In the genomic region with DNA sequence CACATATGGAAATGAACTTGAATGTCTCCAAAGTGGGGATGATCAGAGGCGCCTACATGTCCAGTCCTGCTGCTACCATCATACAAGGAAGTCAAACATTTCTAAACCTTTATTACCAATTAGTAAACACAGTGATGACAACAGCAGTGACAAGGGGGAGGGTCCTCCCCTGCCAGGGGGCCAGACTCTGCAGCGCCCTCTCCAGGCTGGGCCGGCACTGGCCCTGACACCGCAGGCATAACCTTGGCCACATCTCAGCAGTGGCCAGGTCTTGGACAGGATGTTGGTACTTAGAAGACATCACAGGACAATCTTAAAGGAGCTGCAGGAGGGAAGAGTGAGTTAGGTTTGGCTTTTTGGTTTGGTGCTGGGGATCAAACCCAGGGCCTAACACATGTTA, we compare ENCODE assay signal across 25 mouse cellular contexts. TPM values are rescaled to one million over a fixed set of nuclear protein-coding genes. Genes with fewer than 3 reads are reported as not detected.
DNase-seq lines count a peak whose midpoint lies in the region; ATAC-seq and TF ChIP-seq lines count a peak whose summit lies in the region.
"Had no signal": no experiment of that assay in that cellular context is flagged by ENCODE, and none has a peak within 500 bp of the region (broad histone marks: within the 10 kb centered on the region; RNA-seq: fewer than 3 reads in every experiment).

No protein-coding gene starts in this region.

- DNase-seq in hindbrain, postnatal 0 days (ENCODE audit: low spot score) = no peak
- DNase-seq in liver, embryonic 11.5 days (ENCODE audit: low spot score) = no peak
- no peak for DNase-seq in liver, postnatal 0 days
- no peak for DNase-seq in ovary, postnatal 10 days (ENCODE audit: low spot score)
- no peak for DNase-seq in c-Kit-positive CD71-positive TER-119-positive erythroid progenitor cells, embryonic 14.5 days (ENCODE audit: low spot score)
- DNase-seq: B cell, adult 2 months; cerebellum, adult 11-12 months; cerebellum, postnatal 10 days; gastrocnemius, postnatal 36 days; heart, postnatal 36 days; kidney, postnatal 36 days; lung, postnatal 4 days; thymus, adult 2 months; thymus, postnatal 4 days had no signal

- no peak for TF ChIP-seq EP300 in ES-Bruce4 (IDR thresholded peaks at IDR 0.05; ENCODE audit: insufficient read depth, low read depth, low read length)
- no peak for TF ChIP-seq EP300 in liver, postnatal 0 days (IDR thresholded peaks at IDR 0.05; ENCODE audit: low read depth)

- ATAC-seq in hindbrain, postnatal 0 days = no peak
- no peak for ATAC-seq in hindbrain, embryonic 12.5 days (ENCODE audit: low FRiP score)
- no peak for ATAC-seq in liver, embryonic 12.5 days
- no peak for ATAC-seq in liver, embryonic 11.5 days (replicated peaks; ENCODE audit: low FRiP score)
- ATAC-seq in liver, postnatal 0 days = no peak
- ATAC-seq: forebrain, embryonic 16.5 days; midbrain, embryonic 15.5 days; Patski had no signal

- peak; percentile 28; the same call in 1 of the 2 replicates for TF ChIP-seq CTCF in hindbrain, postnatal 0 days (IDR thresholded peaks at IDR 0.05; ENCODE audit: low read depth)
- peak; percentile 57 for TF ChIP-seq CTCF in ES-Bruce4 (IDR thresholded peaks at IDR 0.05; ENCODE audit: low read depth, low read length)
- peak; percentile 26; the same call in 1 of the 2 replicates for TF ChIP-seq CTCF in liver, postnatal 0 days (IDR thresholded peaks at IDR 0.05; ENCODE audit: low read depth)

- no peaks in the 10 kb centered on the region for H3K9me3 ChIP-seq in hindbrain, postnatal 0 days (ENCODE audit: low read length)
- H3K9me3 ChIP-seq in hindbrain, embryonic 12.5 days (replicated peaks) = no peaks in the 10 kb centered on the region
- H3K9me3 ChIP-seq in liver, embryonic 12.5 days (replicated peaks) = no peaks in the 10 kb centered on the region
- H3K9me3 ChIP-seq in liver, embryonic 11.5 days (ENCODE audit: control insufficient read depth, low read length) = no peaks in the 10 kb centered on the region
- no peaks in the 10 kb centered on the region for H3K9me3 ChIP-seq in ES-Bruce4 (replicated peaks; ENCODE audit: control insufficient read depth, insufficient read depth, low read length, poor library complexity, severe bottlenecking)
- no peaks in the 10 kb centered on the region for H3K9me3 ChIP-seq in liver, postnatal 0 days (ENCODE audit: low read length)
- H3K9me3 ChIP-seq: embryonic facial prominence, embryonic 10.5 days; heart, embryonic 15.5 days; liver, embryonic 15.5 days; midbrain, embryonic 15.5 days had no signal

- H3K9ac ChIP-seq in hindbrain, postnatal 0 days (replicated peaks; ENCODE audit: low read length) = no peak overlapping the region
- H3K9ac ChIP-seq in hindbrain, embryonic 12.5 days = no peak overlapping the region
- no peak overlapping the region for H3K9ac ChIP-seq in liver, embryonic 12.5 days
- no peak overlapping the region for H3K9ac ChIP-seq in liver, embryonic 11.5 days (ENCODE audit: low read depth, low read length)
- no peak overlapping the region for H3K9ac ChIP-seq in ES-Bruce4 (ENCODE audit: low read depth, poor library complexity, severe bottlenecking)
- no peak overlapping the region for H3K9ac ChIP-seq in liver, postnatal 0 days (replicated peaks)
- H3K9ac ChIP-seq: heart, embryonic 15.5 days; hindbrain, embryonic 14.5 days; liver, embryonic 15.5 days; midbrain, embryonic 15.5 days had no signal

- 96% methylated on average over 4 of the region's 4 CpGs for WGBS in hindbrain, postnatal 0 days
- WGBS in hindbrain, embryonic 12.5 days = 93% methylated on average over 4 of the region's 4 CpGs
- 78% methylated on average over 4 of the region's 4 CpGs for WGBS in liver, embryonic 12.5 days (ENCODE audit: insufficient replicate concordance)
- WGBS in liver, embryonic 11.5 days = 91% methylated on average over 4 of the region's 4 CpGs
- 96% methylated on average over 4 of the region's 4 CpGs for WGBS in liver, postnatal 0 days (ENCODE audit: insufficient replicate concordance)

- H3K4me3 ChIP-seq in hindbrain, postnatal 0 days (ENCODE audit: low read length) = no peak overlapping the region
- no peak overlapping the region for H3K4me3 ChIP-seq in hindbrain, embryonic 12.5 days
- H3K4me3 ChIP-seq in liver, embryonic 12.5 days = no peak overlapping the region
- H3K4me3 ChIP-seq in liver, embryonic 11.5 days (ENCODE audit: low read depth, low read length) = no peak overlapping the region
- H3K4me3 ChIP-seq in ES-Bruce4 (ENCODE audit: low read depth, low read length) = no peak overlapping the region
- H3K4me3 ChIP-seq in liver, postnatal 0 days (ENCODE audit: low read depth, low read length) = no peak overlapping the region
- H3K4me3 ChIP-seq: embryonic facial prominence, embryonic 10.5 days; heart, embryonic 15.5 days; left cerebral cortex, adult 2 months; liver, embryonic 15.5 days; midbrain, embryonic 15.5 days had no signal

- H3K27ac ChIP-seq in hindbrain, postnatal 0 days = no peak overlapping the region
- no peak overlapping the region for H3K27ac ChIP-seq in hindbrain, embryonic 12.5 days
- peak overlapping the region; percentile 0; the same call in 1 of the 2 replicates for H3K27ac ChIP-seq in liver, embryonic 12.5 days
- H3K27ac ChIP-seq in liver, embryonic 11.5 days (ENCODE audit: low read depth, low read length) = no peak overlapping the region
- H3K27ac ChIP-seq in ES-Bruce4 (ENCODE audit: insufficient read depth, low read length) = no peak overlapping the region
- no peak overlapping the region for H3K27ac ChIP-seq in liver, postnatal 0 days (ENCODE audit: low read depth)
- H3K27ac ChIP-seq: embryonic facial prominence, embryonic 10.5 days; heart, embryonic 15.5 days; hindbrain, embryonic 14.5 days; left cerebral cortex, adult 2 months; liver, embryonic 15.5 days; midbrain, embryonic 15.5 days had no signal

- no peak overlapping the region for H3K4me2 ChIP-seq in hindbrain, postnatal 0 days (ENCODE audit: low read depth, low read length)
- no peak overlapping the region for H3K4me2 ChIP-seq in hindbrain, embryonic 12.5 days (replicated peaks)
- no peak overlapping the region for H3K4me2 ChIP-seq in liver, embryonic 12.5 days
- H3K4me2 ChIP-seq in liver, embryonic 11.5 days = no peak overlapping the region
- no peak overlapping the region for H3K4me2 ChIP-seq in liver, postnatal 0 days (ENCODE audit: low read depth, low read length)
- H3K4me2 ChIP-seq: heart, embryonic 15.5 days; hindbrain, embryonic 14.5 days; liver, embryonic 15.5 days; midbrain, embryonic 15.5 days had no signal

- H3K27me3 ChIP-seq in hindbrain, postnatal 0 days (ENCODE audit: insufficient read depth, low read length) = no peaks in the 10 kb centered on the region
- no peaks in the 10 kb centered on the region; the same call in 1 of the 2 replicates for H3K27me3 ChIP-seq in hindbrain, embryonic 12.5 days
- no peaks in the 10 kb centered on the region for H3K27me3 ChIP-seq in liver, embryonic 12.5 days (replicated peaks)
- no peaks in the 10 kb centered on the region for H3K27me3 ChIP-seq in liver, embryonic 11.5 days (replicated peaks; ENCODE audit: control insufficient read depth, insufficient read depth, low read length)
- H3K27me3 ChIP-seq in ES-Bruce4 (ENCODE audit: control insufficient read depth, insufficient read depth, low read length, poor library complexity, severe bottlenecking) = no peaks in the 10 kb centered on the region
- H3K27me3 ChIP-seq in liver, postnatal 0 days (ENCODE audit: insufficient read depth, low read length) = no peaks in the 10 kb centered on the region
- H3K27me3 ChIP-seq: heart, embryonic 15.5 days; liver, embryonic 15.5 days; Patski had no signal

- H3K4me1 ChIP-seq in hindbrain, postnatal 0 days (ENCODE audit: insufficient read depth, low read length) = no peaks in the 10 kb centered on the region
- peaks cover 7% of the 10 kb centered on the region for H3K4me1 ChIP-seq in hindbrain, embryonic 12.5 days
- peaks cover 34% of the 10 kb centered on the region for H3K4me1 ChIP-seq in liver, embryonic 12.5 days
- H3K4me1 ChIP-seq in liver, embryonic 11.5 days (replicated peaks; ENCODE audit: control insufficient read depth, insufficient read depth, low read length) = peaks cover 18% of the 10 kb centered on the region
- H3K4me1 ChIP-seq in ES-Bruce4 (ENCODE audit: control insufficient read depth, insufficient read depth, low read length) = no peaks in the 10 kb centered on the region
- H3K4me1 ChIP-seq in liver, postnatal 0 days (ENCODE audit: insufficient read depth) = peaks cover 20% of the 10 kb centered on the region

- no peak for TF ChIP-seq POLR2A in ES-Bruce4 (IDR thresholded peaks at IDR 0.05; ENCODE audit: insufficient read depth, low read length)

- peaks cover 39% of the 10 kb centered on the region for H3K36me3 ChIP-seq in hindbrain, postnatal 0 days (ENCODE audit: insufficient read depth, low read length)
- H3K36me3 ChIP-seq in hindbrain, embryonic 12.5 days = peaks cover 50% of the 10 kb centered on the region
- H3K36me3 ChIP-seq in liver, embryonic 12.5 days = peaks cover 79% of the 10 kb centered on the region
- peaks cover 23% of the 10 kb centered on the region for H3K36me3 ChIP-seq in liver, embryonic 11.5 days (ENCODE audit: control insufficient read depth, insufficient read depth, low read length)
- peaks cover 39% of the 10 kb centered on the region for H3K36me3 ChIP-seq in ES-Bruce4 (ENCODE audit: control insufficient read depth, insufficient read depth, low read length, poor library complexity, severe bottlenecking)
- peaks cover 64% of the 10 kb centered on the region for H3K36me3 ChIP-seq in liver, postnatal 0 days (replicated peaks; ENCODE audit: insufficient read depth, low read length)

RNA-seq across cellular contexts. Expression of a gene that starts 5.5 kb away (rescaled TPM):
- total RNA-seq in hindbrain, postnatal 0 days (2014; rRNA removed) = 33.5 and 34.1 TPM in 2 replicates
- 49.9 and 55.6 TPM in 2 replicates for polyA plus RNA-seq in hindbrain, postnatal 0 days (2015; fragmentation: Nextera tagmentation; extraction: Ambion mirVana)
- 37.5 and 40.5 TPM in 2 replicates for polyA plus RNA-seq in hindbrain, embryonic 12.5 days (2016; fragmentation: Nextera tagmentation; extraction: Ambion mirVana)
- 97.5 and 99.2 TPM in 2 replicates for polyA plus RNA-seq in liver, embryonic 12.5 days (2016; fragmentation: Nextera tagmentation; extraction: Ambion mirVana)
- polyA plus RNA-seq in liver, embryonic 11.5 days (2014; fragmentation: Nextera tagmentation; extraction: Ambion mirVana) = 113 and 114 TPM in 2 replicates
- polyA plus RNA-seq in ES-Bruce4 (2011; ENCODE audit: insufficient read depth, insufficient read length, low read depth, missing spikeins) = 35.5 and 38.4 TPM in 2 replicates
- 79.4 and 89.2 TPM in 2 replicates for polyA plus RNA-seq in liver, postnatal 0 days (2015; fragmentation: Nextera tagmentation; extraction: Ambion mirVana)

RNA-seq across cellular contexts. Expression of a gene that starts 5.6 kb away (rescaled TPM):
- 5.5 and 6.8 TPM in 2 replicates for total RNA-seq in hindbrain, postnatal 0 days (2014; rRNA removed)
- 2.3 and 2.8 TPM in 2 replicates for polyA plus RNA-seq in hindbrain, postnatal 0 days (2015; fragmentation: Nextera tagmentation; extraction: Ambion mirVana)
- 4.6 and 4.9 TPM in 2 replicates for polyA plus RNA-seq in hindbrain, embryonic 12.5 days (2016; fragmentation: Nextera tagmentation; extraction: Ambion mirVana)
- polyA plus RNA-seq in liver, embryonic 12.5 days (2016; fragmentation: Nextera tagmentation; extraction: Ambion mirVana) = 3.9 and 4.4 TPM in 2 replicates
- 6.5 and 7.4 TPM in 2 replicates for polyA plus RNA-seq in liver, embryonic 11.5 days (2014; fragmentation: Nextera tagmentation; extraction: Ambion mirVana)
- polyA plus RNA-seq in ES-Bruce4 (2011; ENCODE audit: insufficient read depth, insufficient read length, low read depth, missing spikeins) = 3.3 and 4.3 TPM in 2 replicates
- 1.5 and 1.6 TPM in 2 replicates for polyA plus RNA-seq in liver, postnatal 0 days (2015; fragmentation: Nextera tagmentation; extraction: Ambion mirVana)

RNA-seq across cellular contexts. Expression of a gene that starts 19.1 kb away (rescaled TPM):
- total RNA-seq in hindbrain, postnatal 0 days (2014; rRNA removed) = 0.61 and 0.73 TPM in 2 replicates
- polyA plus RNA-seq in hindbrain, postnatal 0 days (2015; fragmentation: Nextera tagmentation; extraction: Ambion mirVana) = 1.8 and 2.7 TPM in 2 replicates
- 2.0 and 2.7 TPM in 2 replicates for polyA plus RNA-seq in hindbrain, embryonic 12.5 days (2016; fragmentation: Nextera tagmentation; extraction: Ambion mirVana)
- 0.61 and 1.0 TPM in 2 replicates for polyA plus RNA-seq in liver, embryonic 12.5 days (2016; fragmentation: Nextera tagmentation; extraction: Ambion mirVana)
- polyA plus RNA-seq in liver, embryonic 11.5 days (2014; fragmentation: Nextera tagmentation; extraction: Ambion mirVana) = 0.52 and 1.6 TPM in 2 replicates
- 0.84 and 1.2 TPM in 2 replicates for polyA plus RNA-seq in ES-Bruce4 (2011; ENCODE audit: insufficient read depth, insufficient read length, low read depth, missing spikeins)
- polyA plus RNA-seq in liver, postnatal 0 days (2015; fragmentation: Nextera tagmentation; extraction: Ambion mirVana) = 0.43 TPM in 2 replicates

RNA-seq across cellular contexts. Expression of a gene that starts 34.0 kb away (rescaled TPM):
- 47.6 and 48.6 TPM in 2 replicates for total RNA-seq in hindbrain, postnatal 0 days (2014; rRNA removed)
- polyA plus RNA-seq in hindbrain, postnatal 0 days (2015; fragmentation: Nextera tagmentation; extraction: Ambion mirVana) = 69.8 and 71.9 TPM in 2 replicates
- polyA plus RNA-seq in hindbrain, embryonic 12.5 days (2016; fragmentation: Nextera tagmentation; extraction: Ambion mirVana) = 55.0 and 55.1 TPM in 2 replicates
- polyA plus RNA-seq in liver, embryonic 12.5 days (2016; fragmentation: Nextera tagmentation; extraction: Ambion mirVana) = 42.0 and 45.6 TPM in 2 replicates
- 55.1 and 58.4 TPM in 2 replicates for polyA plus RNA-seq in liver, embryonic 11.5 days (2014; fragmentation: Nextera tagmentation; extraction: Ambion mirVana)
- polyA plus RNA-seq in ES-Bruce4 (2011; ENCODE audit: insufficient read depth, insufficient read length, low read depth, missing spikeins) = 29.1 and 32.5 TPM in 2 replicates
- 20.9 and 23.1 TPM in 2 replicates for polyA plus RNA-seq in liver, postnatal 0 days (2015; fragmentation: Nextera tagmentation; extraction: Ambion mirVana)

RNA-seq across cellular contexts. Expression of a gene that starts 40.4 kb away (rescaled TPM):
- 47.5 and 49.5 TPM in 2 replicates for total RNA-seq in hindbrain, postnatal 0 days (2014; rRNA removed)
- polyA plus RNA-seq in hindbrain, postnatal 0 days (2015; fragmentation: Nextera tagmentation; extraction: Ambion mirVana) = 26.6 and 28.1 TPM in 2 replicates
- polyA plus RNA-seq in hindbrain, embryonic 12.5 days (2016; fragmentation: Nextera tagmentation; extraction: Ambion mirVana) = 20.9 and 21.1 TPM in 2 replicates
- polyA plus RNA-seq in liver, embryonic 12.5 days (2016; fragmentation: Nextera tagmentation; extraction: Ambion mirVana) = 16.9 and 17.9 TPM in 2 replicates
- polyA plus RNA-seq in liver, embryonic 11.5 days (2014; fragmentation: Nextera tagmentation; extraction: Ambion mirVana) = 11.7 and 12.9 TPM in 2 replicates
- polyA plus RNA-seq in ES-Bruce4 (2011; ENCODE audit: insufficient read depth, insufficient read length, low read depth, missing spikeins) = 27.1 and 29.0 TPM in 2 replicates
- 11.7 and 13.5 TPM in 2 replicates for polyA plus RNA-seq in liver, postnatal 0 days (2015; fragmentation: Nextera tagmentation; extraction: Ambion mirVana)
